Mouse (Mus musculus) lung, adult 2 months (tissue): ENCODE measurements around the gene Hipk2. TPM values are rescaled to one million over a fixed set of nuclear protein-coding genes. Genes with fewer than 3 reads are reported as not detected.

Experiments
- DNase-seq: peaks from one replicate; pipeline ENCODE4 v3.0.0; 2022
- H3K4me1 ChIP-seq: fragments of 200-500 bp; 2 replicates; pipeline ENCODE4 v1.6.1; 2011; ENCODE audit warnings: low read length; ENCODE audit not compliant: control insufficient read depth, insufficient read depth
- H3K4me3 ChIP-seq: fragments of 200-500 bp; replicated peaks from 2 replicates; pipeline ENCODE3; 2011; ENCODE audit warnings: low read depth, mild to moderate bottlenecking, control low read depth, low read length; ENCODE audit errors: extremely low read depth
- CTCF ChIP-seq: fragments of 200-500 bp; IDR thresholded peaks from 2 replicates; pipeline ENCODE4 v1.5.1; 2011; ENCODE audit warnings: mild to moderate bottlenecking, low read length, control low read depth; ENCODE audit not compliant: insufficient read depth
- POLR2A ChIP-seq: fragments of 200-500 bp; IDR thresholded peaks from 2 replicates; pipeline ENCODE4 v1.6.1; 2011; ENCODE audit warnings: low read depth, mild to moderate bottlenecking, control low read depth, low read length, borderline replicate concordance; ENCODE audit errors: extremely low read depth
- WGBS: fragments of 180-500 bp; shearing (Covaris S2); methylation state at CpG from one replicate; pipeline ENCODE4 v1.1.7; 2018; 5-methylcytosine and 5-hydroxymethylcytosine counted together
- polyA plus RNA-seq: library from polyadenylated mRNA; depleted of rRNA; stranded (reverse); fragments of >200 nt; gene quantifications from 2 replicates; pipeline ENCODE4 v1.2.3, GENCODE M21; 2012

The Hipk2 gene
- polyA plus RNA-seq, 1 experiment: 54.8 TPM

DNA sequence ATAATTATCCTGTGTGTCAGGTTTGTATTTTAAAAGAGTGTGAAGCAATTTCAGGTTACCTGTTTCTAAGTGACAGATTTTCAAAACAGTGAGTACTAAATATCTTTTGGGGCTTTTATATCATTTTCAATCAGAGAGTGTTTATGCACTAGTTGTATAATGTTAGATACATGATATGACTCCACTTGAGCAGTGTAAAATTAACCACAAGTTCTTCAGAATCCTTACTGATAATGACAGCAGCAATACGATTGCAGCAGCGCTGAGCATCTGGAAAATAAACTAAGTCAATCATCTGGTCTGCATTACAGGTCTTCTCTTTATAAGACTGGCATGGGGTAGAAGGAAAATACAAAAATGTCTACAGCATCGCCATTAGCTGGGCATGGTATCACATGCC lies 49.1 kb downstream of the Hipk2 start:
- no peak for DNase-seq
- WGBS: 70% methylated on average over 3 of the region's 3 CpGs
- peaks cover 21% of the 10 kb centered on the region for H3K4me1 ChIP-seq
- H3K4me3 ChIP-seq: no peak overlapping the region
- TF ChIP-seq POLR2A (no peak), CTCF (no peak)

- Histone ChIP-seq H3K4me1 (peaks cover 25% of the 10 kb centered on the region), H3K4me3 (no peak overlapping the region)
- no peak for DNase-seq
- TF ChIP-seq POLR2A (no peak), CTCF (no peak)
Observed at GRCm38 (mm10) chr6:38825886-38826285, 50.1 kb downstream of the Hipk2 start.

GRCm38 (mm10) chr6:38823827-38824226 lies 52.1 kb downstream of the Hipk2 start:
- no peak for TF ChIP-seq CTCF
- no peak for TF ChIP-seq POLR2A
- DNase-seq: no peak
- Histone ChIP-seq H3K4me3 (no peak overlapping the region), H3K4me1 (peaks cover 21% of the 10 kb centered on the region)

GRCm38 (mm10) chr6:38823164-38823563 lies 52.8 kb downstream of the Hipk2 start:
- TF ChIP-seq POLR2A (no peak), CTCF (no peak)
- 91% methylated on average over 4 of the region's 4 CpGs for WGBS

DNA sequence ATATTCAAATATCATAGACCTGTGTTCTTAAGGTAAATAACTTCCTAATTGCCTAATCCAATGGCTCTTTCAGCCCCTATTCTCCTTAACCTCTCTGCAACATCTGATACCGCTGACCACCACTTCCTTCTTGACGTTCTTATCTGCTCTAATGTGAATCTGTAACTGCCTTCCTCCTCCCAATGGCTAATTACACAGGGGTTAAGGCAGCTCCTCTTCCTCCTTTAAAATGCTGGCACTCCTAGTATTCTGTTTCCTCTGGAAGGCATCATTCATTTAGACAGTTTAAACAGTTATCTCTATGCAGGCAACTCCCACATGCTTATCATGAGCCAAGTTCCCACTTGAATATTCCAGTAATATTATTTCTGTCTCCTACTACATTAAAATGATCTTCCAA lies 54.3 kb downstream of the Hipk2 start:
- Histone ChIP-seq H3K4me1 (peaks cover 18% of the 10 kb centered on the region), H3K4me3 (no peak overlapping the region)
- 28% methylated on average over 2 of the region's 2 CpGs for WGBS
- DNase-seq: no peak
- TF ChIP-seq CTCF (no peak), POLR2A (no peak)

More at GRCm38 (mm10) chr6:38823164-38823563, 52.8 kb downstream of the Hipk2 start:
- Histone ChIP-seq H3K4me1 (peaks cover 20% of the 10 kb centered on the region), H3K4me3 (no peak overlapping the region)
- DNase-seq: no peak

DNA sequence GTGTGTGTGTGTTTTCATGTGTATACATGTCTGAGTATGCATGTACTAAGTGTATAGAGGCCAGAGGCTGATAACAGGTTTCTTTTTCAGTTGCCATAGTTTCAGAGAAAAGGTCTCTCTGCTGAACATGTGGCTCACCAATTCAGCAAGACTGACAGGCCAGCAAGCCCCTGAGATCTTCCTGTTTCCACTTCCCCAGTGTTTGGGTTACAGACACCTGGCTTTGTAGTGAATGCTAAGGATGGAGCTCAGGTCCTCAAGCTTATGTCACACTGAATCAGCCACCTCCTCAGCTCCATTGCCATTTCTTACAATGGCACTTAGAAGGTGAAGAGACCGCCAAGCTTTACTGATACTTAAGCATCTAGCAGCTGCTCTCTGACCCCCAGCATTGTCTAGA lies 55.1 kb downstream of the Hipk2 start:
- Histone ChIP-seq H3K4me3 (no peak overlapping the region), H3K4me1 (peaks cover 21% of the 10 kb centered on the region)
- 96% methylated on average over 1 of the region's 1 CpGs for WGBS
- TF ChIP-seq CTCF (no peak), POLR2A (no peak)
- no peak for DNase-seq

DNA sequence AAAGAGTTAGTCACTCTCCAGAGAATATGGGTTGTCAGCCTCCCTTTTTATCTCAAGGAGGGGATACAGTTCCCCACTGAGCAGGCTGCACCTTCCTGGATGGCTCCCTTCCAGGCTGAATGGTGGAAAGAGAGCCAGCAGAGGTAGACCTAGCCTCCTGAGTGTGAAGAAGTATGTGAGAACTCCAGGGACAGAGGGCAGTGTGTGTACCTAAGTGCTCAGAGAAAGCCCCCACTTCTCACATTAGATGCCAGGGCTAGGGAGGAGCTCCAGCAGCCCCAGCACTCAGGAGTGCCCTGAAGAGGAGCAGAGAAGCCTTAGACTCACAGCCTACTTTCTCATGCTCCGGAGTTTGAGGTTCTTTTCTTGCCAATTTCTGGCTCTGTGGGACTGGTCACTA lies 59.7 kb downstream of the Hipk2 start:
- TF ChIP-seq POLR2A (no peak), CTCF (no peak)
- 54% methylated on average over 1 of the region's 1 CpGs for WGBS
- no peak overlapping the region for H3K4me3 ChIP-seq
- no peak for DNase-seq
- peaks cover 4% of the 10 kb centered on the region for H3K4me1 ChIP-seq

- DNase-seq: no peak
- Histone ChIP-seq H3K4me1 (peaks cover 4% of the 10 kb centered on the region), H3K4me3 (no peak overlapping the region)
- WGBS: 88% methylated on average over 2 of the region's 2 CpGs
- no peak for TF ChIP-seq CTCF
- TF ChIP-seq POLR2A: no peak
Observed at GRCm38 (mm10) chr6:38815582-38815981, 60.4 kb downstream of the Hipk2 start.

DNA sequence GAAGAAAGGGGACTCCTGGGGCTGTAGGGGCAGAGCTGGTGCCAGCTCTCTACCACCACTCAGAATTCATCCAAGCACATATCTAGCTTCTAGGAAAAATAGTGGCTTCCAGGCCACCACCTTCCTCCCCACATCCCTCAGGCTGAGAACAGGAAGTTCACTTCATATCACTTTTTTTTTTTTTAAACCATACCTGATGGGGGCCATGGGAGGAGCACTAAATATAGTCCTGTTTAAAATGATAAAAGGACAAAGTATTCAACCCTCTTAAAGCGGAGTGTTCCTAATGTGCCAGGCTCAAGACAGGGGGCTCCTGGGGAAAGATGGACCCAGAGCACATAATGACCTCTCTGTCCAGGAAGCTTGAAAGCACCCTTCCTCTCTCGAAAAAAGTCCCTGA lies 61.3 kb downstream of the Hipk2 start:
- no peak for TF ChIP-seq POLR2A
- H3K4me3 ChIP-seq: no peak overlapping the region
- no peak for DNase-seq
- H3K4me1 ChIP-seq: peaks cover 10% of the 10 kb centered on the region
- WGBS: 88% methylated on average over 2 of the region's 2 CpGs

DNA sequence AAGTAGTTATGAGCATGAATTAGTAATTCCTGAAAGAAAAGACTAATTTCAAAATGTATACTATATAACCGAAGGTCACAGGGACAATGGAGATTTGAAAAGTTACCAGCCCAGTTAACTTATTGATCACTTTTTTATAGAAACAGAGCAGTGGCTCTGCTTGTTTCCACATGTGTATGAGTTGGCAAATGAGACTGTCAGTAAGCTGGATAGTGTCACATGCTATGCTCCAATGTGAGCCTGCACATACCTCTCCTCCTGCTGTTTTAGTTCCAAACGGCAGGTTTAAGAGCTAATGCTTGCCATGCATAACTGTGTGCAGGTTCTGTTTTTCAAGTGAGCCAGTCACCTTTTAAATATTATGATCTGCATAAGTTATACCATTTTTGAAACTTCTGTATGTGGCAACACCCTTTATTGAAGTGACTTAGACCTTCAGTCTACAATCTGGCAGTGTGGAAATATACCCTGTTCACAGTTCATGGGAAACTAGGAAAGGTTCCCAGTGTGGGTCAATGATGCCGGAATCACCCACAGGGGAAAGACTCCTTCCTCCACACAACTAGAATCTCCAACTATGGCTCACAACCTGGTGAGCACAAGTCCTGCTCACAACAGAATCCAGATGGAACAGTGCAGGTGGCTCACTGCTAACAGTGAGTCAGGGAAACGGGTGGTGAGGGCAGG lies 64.4 kb downstream of the Hipk2 start:
- no peak for DNase-seq
- no peak overlapping the region for H3K4me3 ChIP-seq
- H3K4me1 ChIP-seq: peaks cover 23% of the 10 kb centered on the region
- 74% methylated on average over 4 of the region's 4 CpGs for WGBS
- TF ChIP-seq CTCF (no peak), POLR2A (no peak)
